Mouse (Mus musculus): ENCODE measurements around the gene Gm8159.
"Not testable (repeated sequence)": the region's sequence is repeated elsewhere in the genome, so short reads cannot be mapped to it uniquely, and the experiment has no call there.

Gm8159 gene

DNA sequence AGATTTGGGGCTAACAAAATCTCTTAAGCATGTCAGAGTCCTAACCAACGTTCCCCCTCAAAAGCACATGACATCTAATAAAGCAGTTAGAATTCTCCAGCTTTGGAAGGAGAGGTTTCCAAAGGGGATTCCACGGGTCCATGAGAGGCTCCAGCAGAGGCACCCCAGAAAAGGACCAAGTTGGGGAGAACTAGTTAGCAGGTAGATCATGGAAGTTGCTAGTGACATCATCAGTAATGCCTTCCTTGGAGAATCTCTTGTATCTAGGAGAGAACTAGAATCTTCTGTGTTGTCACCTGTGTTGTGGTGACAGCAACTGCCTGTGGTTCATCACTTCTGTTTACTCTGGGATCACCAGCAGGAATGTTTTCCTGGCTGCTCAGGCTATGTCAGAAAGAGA, at the start of gene Gm8159:
Gene Gm8159, plus strand, starts transcription at position 301 of the 400 bp plus-strand sequence.
- DNase-seq, result not testable (repeated sequence)

DNA sequence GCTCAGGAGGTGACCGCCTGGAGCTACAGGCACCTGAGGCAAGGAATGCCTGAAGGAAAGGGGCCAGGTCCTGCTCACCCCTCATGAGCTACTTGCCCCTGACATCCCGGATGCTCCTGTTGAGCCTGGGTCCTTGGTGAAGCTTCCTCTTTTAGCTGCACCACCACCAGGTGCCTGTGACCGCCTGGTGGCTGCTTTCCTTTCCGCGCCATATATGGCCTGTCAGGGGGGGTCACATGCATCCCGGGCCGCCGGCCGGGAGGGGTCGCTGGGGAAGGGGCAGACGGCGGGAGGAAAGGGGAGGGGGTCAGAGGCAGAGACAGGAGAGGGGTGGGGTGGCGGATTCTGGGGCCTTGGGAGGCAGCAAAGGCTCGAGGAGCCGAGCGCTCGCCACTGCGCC, 17.2 kb downstream of the Gm8159 start:
- DNase-seq, result not testable (repeated sequence)

DNA sequence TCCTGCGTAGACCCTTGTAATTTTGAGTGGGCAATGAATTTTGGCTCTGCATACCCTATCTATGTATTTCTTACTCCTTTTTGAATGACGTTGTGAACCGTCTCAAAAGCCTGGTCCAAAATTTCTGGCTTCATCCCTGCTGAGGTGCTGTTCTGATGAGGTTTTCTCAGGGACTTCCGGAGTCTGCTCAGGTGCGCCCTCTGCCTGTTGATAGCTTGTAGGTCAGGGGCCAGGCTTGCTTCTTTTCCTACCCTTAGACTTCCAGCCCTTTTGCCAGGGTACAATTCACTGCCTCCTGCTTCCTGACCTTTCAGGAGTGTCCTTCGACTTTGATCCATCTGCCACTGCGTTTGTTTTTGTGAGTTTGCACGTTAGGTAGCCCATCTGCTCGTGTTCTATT, 18.2 kb downstream of the Gm8159 start:
- peak; percentile 7 for DNase-seq

DNA sequence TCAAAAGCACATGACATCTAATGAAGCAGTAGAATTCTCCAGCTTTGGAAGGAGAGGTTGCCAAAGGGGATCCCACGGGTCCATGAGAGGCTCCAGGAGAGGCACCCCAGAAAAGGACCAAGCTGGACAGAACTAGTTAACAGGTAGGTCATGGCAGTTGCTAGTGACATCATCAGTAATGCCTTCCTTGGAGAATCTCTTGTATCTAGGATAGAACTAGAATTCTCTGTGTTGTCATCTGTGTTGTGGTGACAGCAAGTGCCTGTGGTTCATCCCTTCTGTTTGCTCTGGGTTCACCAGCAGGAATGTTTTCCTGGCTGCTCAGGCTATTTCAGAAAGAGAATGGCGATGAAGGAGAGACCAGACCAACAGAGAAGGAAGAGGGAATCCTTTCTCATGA, 31.7 kb downstream of the Gm8159 start, which contains the start of gene Gm3239:
Gene Gm3239, plus strand, starts transcription at position 301 of the 400 bp plus-strand sequence.
- not testable (repeated sequence) for DNase-seq

Data from cerebellum, adult 11-12 months (tissue).